Mouse (Mus musculus): Measurements from ENCODE around the gene Cdk5.

Gene Cdk5

GRCm38 (mm10) chr5:24423129-24424003, at the start of gene Cdk5, which contains the start of gene Slc4a2:
Gene Cdk5, minus strand, starts transcription at chr5:24423530.
Gene Slc4a2, plus strand, starts transcription at chr5:24423837.
- DNase-seq, result peak; percentile 99

GRCm38 (mm10) chr5:24470600-24470999, 47.3 kb upstream of the Cdk5 start:
- peak; percentile 75 to 83 for DNase-seq

GRCm38 (mm10) chr5:24466762-24467161, 43.4 kb upstream of the Cdk5 start:
- no peak for DNase-seq

- DNase-seq, result no peak
These were observed 32.3 kb upstream of the Cdk5 start for GRCm38 (mm10) chr5:24455613-24456012.

- DNase-seq, result no peak
These were observed 31.7 kb upstream of the Cdk5 start for GRCm38 (mm10) chr5:24455076-24455475.

- DNase-seq, result no peak
These were observed 30.6 kb upstream of the Cdk5 start for GRCm38 (mm10) chr5:24453985-24454303.

GRCm38 (mm10) chr5:24453283-24453984, 30.1 kb upstream of the Cdk5 start:
- DNase-seq, result no peak

GRCm38 (mm10) chr5:24452691-24453233, 29.4 kb upstream of the Cdk5 start:
- DNase-seq, result peak; percentile 31 to 39

- peak; percentile 34 to 36 for DNase-seq
These were observed 28.8 kb upstream of the Cdk5 start, which contains the start of gene Agap3 for GRCm38 (mm10) chr5:24452030-24452690. Gene Agap3, plus strand, starts transcription at chr5:24452177.

GRCm38 (mm10) chr5:24451264-24452029, 28.1 kb upstream of the Cdk5 start:
- peak; percentile 85 to 89 for DNase-seq

GRCm38 (mm10) chr5:24447624-24448298, 24.4 kb upstream of the Cdk5 start, which contains the start of gene Tmub1:
Gene Tmub1, minus strand, starts transcription at chr5:24447854.
- peak; percentile 91 to 93 for DNase-seq

- no peak for DNase-seq
These were observed 23.3 kb upstream of the Cdk5 start for GRCm38 (mm10) chr5:24446630-24447029.

GRCm38 (mm10) chr5:24445428-24446080, 22.2 kb upstream of the Cdk5 start:
- no peak for DNase-seq

GRCm38 (mm10) chr5:24444746-24445427, 21.6 kb upstream of the Cdk5 start, which contains the start of gene Fastk:
Gene Fastk, minus strand, starts transcription at chr5:24445287.
- peak; percentile 92 to 95 for DNase-seq

GRCm38 (mm10) chr5:24443927-24444326, 20.6 kb upstream of the Cdk5 start:
- no peak for DNase-seq

- no peak for DNase-seq
These were observed 19.9 kb upstream of the Cdk5 start for GRCm38 (mm10) chr5:24443204-24443603.

- no peak for DNase-seq
These were observed 18.7 kb upstream of the Cdk5 start for GRCm38 (mm10) chr5:24442029-24442428.

- DNase-seq, result no peak
These were observed 17.9 kb upstream of the Cdk5 start for GRCm38 (mm10) chr5:24441187-24441586.

GRCm38 (mm10) chr5:24433993-24434392, 10.7 kb upstream of the Cdk5 start:
- no peak for DNase-seq

- DNase-seq, result no peak
These were observed 5.3 kb upstream of the Cdk5 start for GRCm38 (mm10) chr5:24428596-24428995.

Measured in lung, adult 18-20 months (tissue).